Mouse (Mus musculus): ENCODE measurements around the gene Zbtb48.

The Zbtb48 gene

GRCm38 (mm10) chr4:151995371-151996172 lies 31.9 kb downstream of the Zbtb48 start:
- Histone ChIP-seq H3K9me3 (ENCODE audit: low read length) (no peaks in the 10 kb centered on the region), H3K4me3 (replicated peaks; ENCODE audit: low read length) (peak overlapping the region; percentile 97), H3K4me1 (replicated peaks; ENCODE audit: low read depth, low read length) (peaks cover 77% of the 10 kb centered on the region), H3K27me3 (ENCODE audit: insufficient read depth, low read length) (peaks cover 38% of the 10 kb centered on the region), H3K36me3 (ENCODE audit: insufficient read depth, low read length) (peaks cover 34% of the 10 kb centered on the region)
- TF ChIP-seq NANOG (IDR thresholded peaks at IDR 0.05; ENCODE audit: borderline replicate concordance, low read length): no peak
- no peak for TF ChIP-seq POU5F1 (IDR thresholded peaks at IDR 0.05; ENCODE audit: borderline replicate concordance, low read length)
- no peak for TF ChIP-seq CTCF (conservative IDR thresholded peaks at IDR 0.05; ENCODE audit: low read length)

- Histone ChIP-seq H3K4me3 (replicated peaks; ENCODE audit: low read length) (peak overlapping the region; percentile 97), H3K9me3 (ENCODE audit: low read length) (no peaks in the 10 kb centered on the region), H3K27me3 (ENCODE audit: insufficient read depth, low read length) (peaks cover 38% of the 10 kb centered on the region), H3K36me3 (ENCODE audit: insufficient read depth, low read length) (peaks cover 45% of the 10 kb centered on the region), H3K4me1 (replicated peaks; ENCODE audit: low read depth, low read length) (peaks cover 77% of the 10 kb centered on the region)
- TF ChIP-seq POU5F1 (IDR thresholded peaks at IDR 0.05; ENCODE audit: borderline replicate concordance, low read length) (no peak), NANOG (IDR thresholded peaks at IDR 0.05; ENCODE audit: borderline replicate concordance, low read length) (no peak), CTCF (conservative IDR thresholded peaks at IDR 0.05; ENCODE audit: low read length) (no peak)
Observed at GRCm38 (mm10) chr4:151994228-151995171, 33.0 kb downstream of the Zbtb48 start.

GRCm38 (mm10) chr4:151993035-151993434 lies 34.4 kb downstream of the Zbtb48 start:
- Histone ChIP-seq H3K9me3 (ENCODE audit: low read length) (no peaks in the 10 kb centered on the region), H3K27me3 (ENCODE audit: insufficient read depth, low read length) (peaks cover 33% of the 10 kb centered on the region), H3K36me3 (ENCODE audit: insufficient read depth, low read length) (peaks cover 50% of the 10 kb centered on the region), H3K4me1 (replicated peaks; ENCODE audit: low read depth, low read length) (peaks cover 75% of the 10 kb centered on the region), H3K4me3 (replicated peaks; ENCODE audit: low read length) (no peak overlapping the region)
- no peak for TF ChIP-seq NANOG (IDR thresholded peaks at IDR 0.05; ENCODE audit: borderline replicate concordance, low read length)
- TF ChIP-seq CTCF (conservative IDR thresholded peaks at IDR 0.05; ENCODE audit: low read length): no peak
- TF ChIP-seq POU5F1 (IDR thresholded peaks at IDR 0.05; ENCODE audit: borderline replicate concordance, low read length): no peak

- no peak for TF ChIP-seq CTCF (conservative IDR thresholded peaks at IDR 0.05; ENCODE audit: low read length)
- TF ChIP-seq POU5F1 (IDR thresholded peaks at IDR 0.05; ENCODE audit: borderline replicate concordance, low read length): no peak
- TF ChIP-seq NANOG (IDR thresholded peaks at IDR 0.05; ENCODE audit: borderline replicate concordance, low read length): no peak
- peaks cover 23% of the 10 kb centered on the region for H3K27me3 ChIP-seq (ENCODE audit: insufficient read depth, low read length)
- peaks cover 74% of the 10 kb centered on the region for H3K4me1 ChIP-seq (replicated peaks; ENCODE audit: low read depth, low read length)
- H3K9me3 ChIP-seq (ENCODE audit: low read length): no peaks in the 10 kb centered on the region
- peaks cover 50% of the 10 kb centered on the region for H3K36me3 ChIP-seq (ENCODE audit: insufficient read depth, low read length)
- no peak overlapping the region for H3K4me3 ChIP-seq (replicated peaks; ENCODE audit: low read length)
Observed at GRCm38 (mm10) chr4:151992091-151992490, 35.4 kb downstream of the Zbtb48 start.

GRCm38 (mm10) chr4:151989110-151989488 lies 38.4 kb downstream of the Zbtb48 start:
- peaks cover 59% of the 10 kb centered on the region for H3K36me3 ChIP-seq (ENCODE audit: insufficient read depth, low read length)
- H3K9me3 ChIP-seq (ENCODE audit: low read length): no peaks in the 10 kb centered on the region
- H3K27me3 ChIP-seq (ENCODE audit: insufficient read depth, low read length): peaks cover 10% of the 10 kb centered on the region
- peak overlapping the region; percentile 91 for H3K4me3 ChIP-seq (replicated peaks; ENCODE audit: low read length)
- peaks cover 89% of the 10 kb centered on the region for H3K4me1 ChIP-seq (replicated peaks; ENCODE audit: low read depth, low read length)
- TF ChIP-seq NANOG (IDR thresholded peaks at IDR 0.05; ENCODE audit: borderline replicate concordance, low read length) (no peak), POU5F1 (IDR thresholded peaks at IDR 0.05; ENCODE audit: borderline replicate concordance, low read length) (no peak), CTCF (conservative IDR thresholded peaks at IDR 0.05; ENCODE audit: low read length) (no peak)

- Histone ChIP-seq H3K4me1 (replicated peaks; ENCODE audit: low read depth, low read length) (peaks cover 89% of the 10 kb centered on the region), H3K27me3 (ENCODE audit: insufficient read depth, low read length) (peaks cover 5% of the 10 kb centered on the region), H3K4me3 (replicated peaks; ENCODE audit: low read length) (peak within 1 kb of the TSS; percentile 91), H3K9me3 (ENCODE audit: low read length) (no peaks in the 10 kb centered on the region), H3K36me3 (ENCODE audit: insufficient read depth, low read length) (peaks cover 58% of the 10 kb centered on the region)
- TF ChIP-seq NANOG (IDR thresholded peaks at IDR 0.05; ENCODE audit: borderline replicate concordance, low read length) (no peak), CTCF (conservative IDR thresholded peaks at IDR 0.05; ENCODE audit: low read length) (no peak), POU5F1 (IDR thresholded peaks at IDR 0.05; ENCODE audit: borderline replicate concordance, low read length) (no peak)
Observed at GRCm38 (mm10) chr4:151988342-151989109, 38.9 kb downstream of the Zbtb48 start, which contains the start of gene Thap3. Thap3 (minus strand) TSS chr4:151988997.

- H3K36me3 ChIP-seq (ENCODE audit: insufficient read depth, low read length): peaks cover 58% of the 10 kb centered on the region
- H3K27me3 ChIP-seq (ENCODE audit: insufficient read depth, low read length): no peaks in the 10 kb centered on the region
- H3K4me3 ChIP-seq (replicated peaks; ENCODE audit: low read length): peak overlapping the region; percentile 91
- peaks cover 89% of the 10 kb centered on the region for H3K4me1 ChIP-seq (replicated peaks; ENCODE audit: low read depth, low read length)
- no peaks in the 10 kb centered on the region for H3K9me3 ChIP-seq (ENCODE audit: low read length)
- TF ChIP-seq CTCF (conservative IDR thresholded peaks at IDR 0.05; ENCODE audit: low read length): no peak
- no peak for TF ChIP-seq NANOG (IDR thresholded peaks at IDR 0.05; ENCODE audit: borderline replicate concordance, low read length)
- TF ChIP-seq POU5F1 (IDR thresholded peaks at IDR 0.05; ENCODE audit: borderline replicate concordance, low read length): no peak
Observed at GRCm38 (mm10) chr4:151988014-151988341, 39.5 kb downstream of the Zbtb48 start.
